Mouse (Mus musculus) B cell, adult 62 days (primary cell): ENCODE results near the gene Btbd35f19. TPM values are rescaled to one million over a fixed set of nuclear protein-coding genes. Genes with fewer than 3 reads are reported as not detected.

Experiments
- total RNA-seq: library from RNA; stranded (reverse); gene quantifications from 4 replicates; pipeline ENCODE4 v1.2.4, GENCODE M21; 2023

The Btbd35f19 gene
- total RNA-seq: not detected in 4 replicates

DNA sequence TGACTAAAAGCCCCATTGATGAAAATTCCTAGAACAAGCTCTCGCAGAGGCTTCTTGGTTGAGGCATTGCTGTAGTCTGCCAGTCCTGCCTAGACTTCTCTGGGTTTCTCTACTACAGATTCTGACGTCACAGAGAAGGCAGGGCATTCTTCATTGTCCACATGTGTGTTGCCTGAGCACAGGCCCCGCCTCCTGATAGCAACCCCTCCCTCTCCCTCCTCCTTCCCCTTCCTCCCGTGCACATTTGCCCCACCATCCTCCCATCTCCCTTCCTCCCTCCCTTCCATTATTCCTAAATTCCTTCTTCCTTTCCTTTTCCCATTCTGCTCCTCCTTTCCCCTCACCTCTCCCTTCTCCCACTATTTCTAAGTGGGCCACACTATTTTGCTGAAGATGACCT is at the start of gene Btbd35f19:
Btbd35f19 (minus strand) TSS at position 101 of the 400 bp plus-strand sequence.

DNA sequence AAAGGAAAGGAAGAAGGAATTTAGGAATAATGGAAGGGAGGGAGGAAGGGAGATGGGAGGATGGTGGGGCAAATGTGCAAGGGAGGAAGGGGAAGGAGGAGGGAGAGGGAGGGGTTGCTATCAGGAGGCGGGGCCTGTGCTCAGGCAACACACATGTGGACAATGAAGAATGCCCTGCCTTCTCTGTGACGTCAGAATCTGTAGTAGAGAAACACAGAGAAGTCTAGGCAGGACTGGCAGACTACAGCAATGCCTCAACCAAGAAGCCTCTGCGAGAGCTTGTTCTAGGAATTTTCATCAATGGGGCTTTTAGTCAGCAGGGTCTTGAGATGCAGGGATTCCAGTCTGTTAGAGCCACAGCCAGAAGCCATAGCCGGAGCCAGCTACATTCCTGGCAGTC is 47.6 kb downstream of the Btbd35f19 start, which contains the start of gene Btbd35f26:
Btbd35f26 (plus strand) TSS at position 301 of the 400 bp plus-strand sequence.

Other genes starting within 250 kb of the Btbd35f19 start
- gene Spin2f, start 130.0 kb downstream of the Btbd35f19 start, total RNA-seq: not detected in 4 replicates
- gene Btbd35f26, start 47.5 kb downstream of the Btbd35f19 start, total RNA-seq: not detected in 4 replicates
- not detected in 4 replicates for gene Gm21883, start 190.4 kb upstream of the Btbd35f19 start, total RNA-seq
- gene Spin2e, start 235.0 kb upstream of the Btbd35f19 start, total RNA-seq: not detected in 4 replicates